Mouse (Mus musculus) myocyte (in vitro differentiated cells): ENCODE measurements around the gene Kcnk18.

Source experiments
- MYOD1 ChIP-seq, 3 experiments: IDR thresholded peaks; one replicate each; pipeline ENCODE4 v1.6.1; 2011; ENCODE audit warnings: control low read depth in 2 of 3, low read depth in 2 of 3, mild to moderate bottlenecking in 2 of 3, moderate library complexity in 1 of 3; ENCODE audit not compliant: insufficient read length in 2 of 3, control insufficient read depth in 1 of 3
- POLR2A ChIP-seq: IDR thresholded peaks from one replicate; pipeline ENCODE4 v1.6.1; 2011; ENCODE audit warnings: low read depth, mild to moderate bottlenecking, control low read depth, moderate library complexity; ENCODE audit not compliant: insufficient read length
- USF1 ChIP-seq: IDR thresholded peaks from one replicate; pipeline ENCODE4 v1.6.1; 2011; ENCODE audit warnings: low read depth, mild to moderate bottlenecking, control low read depth, moderate library complexity

DNA sequence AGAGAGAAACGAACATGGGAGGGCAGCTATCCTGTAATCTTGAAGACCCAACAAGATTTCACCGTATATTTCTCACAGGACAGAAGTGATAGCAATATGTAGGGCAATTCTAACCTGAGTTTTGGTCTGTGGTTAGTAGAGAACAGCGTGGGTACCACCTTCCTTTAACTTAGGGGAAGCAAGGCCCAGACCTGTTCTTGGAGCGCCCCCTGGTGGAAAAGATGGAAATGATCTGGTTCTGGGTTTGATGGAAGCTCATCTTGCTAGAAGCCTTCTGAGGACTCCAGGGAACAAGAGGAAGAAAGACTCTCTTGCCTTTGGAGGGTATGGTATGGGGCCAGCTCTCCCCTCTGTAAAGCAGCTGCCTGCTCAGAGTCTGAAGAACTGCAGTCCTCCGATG, 10.5 kb upstream of the Kcnk18 start:
- TF ChIP-seq USF1, result no peak
- TF ChIP-seq POLR2A, result no peak
- no peak for TF ChIP-seq MYOD1 (IDR thresholded peaks at IDR 0.05; ENCODE audit: control insufficient read depth in 1 of 3, insufficient read length in 2 of 3, low read depth in 2 of 3)
